Mouse (Mus musculus) E14TG2a.4 (cell line): ENCODE measurements around the gene Hoxd4.

ENCODE experiments used
- CTCF ChIP-seq: conservative IDR thresholded peaks from 2 replicates; pipeline ENCODE4 v1.5.1; 2014; ENCODE audit warnings: low read length
- NANOG ChIP-seq: IDR thresholded peaks from 2 replicates; pipeline ENCODE4 v1.6.1; 2014; ENCODE audit warnings: borderline replicate concordance, low read length, mixed read lengths
- POU5F1 ChIP-seq: IDR thresholded peaks from 2 replicates; pipeline ENCODE4 v1.6.1; 2014; ENCODE audit warnings: low read length, borderline replicate concordance

DNA sequence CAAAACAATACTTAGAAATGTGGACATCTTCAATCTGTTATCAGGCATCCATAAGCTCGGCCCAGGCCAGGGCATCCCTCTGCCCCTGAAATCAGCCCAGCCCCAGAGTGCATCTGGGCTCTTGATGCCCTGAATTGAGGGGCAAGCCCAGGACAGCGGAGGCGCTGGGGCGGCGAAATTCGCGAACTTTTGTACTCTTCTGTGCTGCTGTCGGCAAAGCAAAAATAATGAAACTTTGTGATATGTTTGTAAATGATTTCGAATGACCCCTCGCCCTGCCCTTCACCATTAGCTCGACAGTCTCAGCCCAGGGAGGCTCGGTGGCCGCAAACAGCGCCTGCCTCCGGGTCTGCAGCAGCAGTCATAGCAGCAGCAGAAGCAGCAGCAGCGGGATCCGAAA, 13.4 kb downstream of the Hoxd4 start:
- TF ChIP-seq CTCF, result no peak
- no peak for TF ChIP-seq NANOG
- no peak for TF ChIP-seq POU5F1
